Mouse (Mus musculus): ENCODE results near the gene Gm9913. TPM values are rescaled to one million over a fixed set of nuclear protein-coding genes. Genes with fewer than 3 reads are reported as not detected.

Gm9913 gene
- total RNA-seq, 2 experiments from 2014 or later, result 0.08 TPM; not detected in 1

- intact Hi-C loops (cut with DNase I), result no loop called here
- no peak for TF ChIP-seq CTCF (IDR thresholded peaks at IDR 0.05)
- Histone ChIP-seq H3K4me3 (peak overlapping the region; percentile 78), H3K27ac (peak overlapping the region; percentile 90)
- DNase-seq, result no peak
These were observed 942 bp downstream of the Gm9913 start for GRCm38 (mm10) chr2:125505746-125506315.

GRCm38 (mm10) chr2:125506316-125507054 is 1.6 kb downstream of the Gm9913 start:
- no peak for TF ChIP-seq CTCF (IDR thresholded peaks at IDR 0.05)
- Histone ChIP-seq H3K4me3 (peak overlapping the region; percentile 78), H3K27ac (peak overlapping the region; percentile 90)
- intact Hi-C loops (cut with DNase I), result no loop called here
- peak; percentile 86 for DNase-seq

- Histone ChIP-seq H3K27ac (peak within 1 kb of the TSS; percentile 90), H3K4me3 (peak within 1 kb of the TSS; percentile 78)
- no peak for TF ChIP-seq CTCF (IDR thresholded peaks at IDR 0.05)
- no peak for DNase-seq
- intact Hi-C loops (cut with DNase I), result no loop called here
These were observed 3.0 kb downstream of the Gm9913 start, which contains the start of gene Fbn1 for GRCm38 (mm10) chr2:125507893-125508292. Fbn1 (minus strand) TSS chr2:125507993.

DNA sequence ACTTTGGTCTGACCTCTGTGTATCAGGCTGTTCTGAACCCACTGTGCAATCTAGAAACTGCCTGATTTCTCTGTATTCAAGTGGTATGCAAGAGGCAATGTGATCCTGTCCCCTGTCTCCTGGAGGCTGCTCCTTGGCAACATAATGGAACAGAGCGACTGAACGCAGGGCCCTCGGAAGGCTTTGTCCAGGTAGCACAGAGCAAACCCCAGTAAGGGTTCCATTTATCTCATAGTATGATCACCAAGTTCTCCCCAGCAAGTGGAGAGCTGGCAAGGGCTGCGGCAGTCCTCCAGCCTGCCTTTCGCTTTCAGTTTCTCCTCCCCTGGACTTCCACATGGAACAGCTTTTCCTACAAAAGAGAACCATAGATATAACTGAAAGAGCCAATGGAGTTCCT is 3.5 kb downstream of the Gm9913 start:
- Histone ChIP-seq H3K4me3 (no peak overlapping the region), H3K27ac (0 out of 2 replicates have a peak overlapping the region, but pooled peaks have one; percentile 28)
- intact Hi-C loops (cut with DNase I), result no loop called here
- TF ChIP-seq CTCF (IDR thresholded peaks at IDR 0.05), result no peak
- DNase-seq, result no peak

DNA sequence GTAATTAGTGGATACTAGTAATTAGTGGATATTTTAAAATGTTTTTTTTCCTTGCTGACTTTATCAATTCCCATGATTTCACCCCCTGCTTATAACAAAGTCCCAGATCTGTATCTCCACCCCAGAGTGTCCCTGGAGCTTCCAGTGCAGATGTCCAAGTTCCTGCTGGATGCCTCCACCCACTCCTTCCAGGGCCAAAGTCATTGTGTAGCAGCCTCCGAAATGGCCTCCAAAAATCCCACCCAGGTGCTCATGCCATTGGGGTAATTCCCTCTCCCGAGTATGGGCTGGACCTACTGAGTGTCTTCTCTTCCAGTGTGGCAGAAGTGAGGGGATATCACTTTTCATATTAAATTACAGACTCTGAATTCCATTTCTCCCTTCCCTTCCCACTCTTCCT is 5.9 kb downstream of the Gm9913 start:
- peak; percentile 67 for DNase-seq
- peak overlapping the region; percentile 59 for H3K27ac ChIP-seq
- no peak for TF ChIP-seq CTCF (IDR thresholded peaks at IDR 0.05)
- intact Hi-C loops (cut with DNase I), result loop anchor here (5.0 kb wide), 1 partner anchor 53 kb away; no protein-coding TSS in a partner anchor
- H3K4me3 ChIP-seq, result no peak overlapping the region

- Histone ChIP-seq H3K4me3 (no peak overlapping the region), H3K27ac (no peak overlapping the region)
- DNase-seq, result no peak
- intact Hi-C loops (cut with DNase I), result loop anchor here (5.0 kb wide), 1 partner anchor 55 kb away; no protein-coding TSS in a partner anchor
- no peak for TF ChIP-seq CTCF (IDR thresholded peaks at IDR 0.05)
These were observed 7.0 kb downstream of the Gm9913 start for GRCm38 (mm10) chr2:125511898-125512297.

GRCm38 (mm10) chr2:125512544-125512943 is 7.7 kb downstream of the Gm9913 start:
- TF ChIP-seq CTCF (IDR thresholded peaks at IDR 0.05), result no peak
- Histone ChIP-seq H3K4me3 (no peak overlapping the region), H3K27ac (no peak overlapping the region)
- intact Hi-C loops (cut with DNase I), result loop anchor here (5.0 kb wide), 1 partner anchor 55 kb away; no protein-coding TSS in a partner anchor
- no peak for DNase-seq

DNA sequence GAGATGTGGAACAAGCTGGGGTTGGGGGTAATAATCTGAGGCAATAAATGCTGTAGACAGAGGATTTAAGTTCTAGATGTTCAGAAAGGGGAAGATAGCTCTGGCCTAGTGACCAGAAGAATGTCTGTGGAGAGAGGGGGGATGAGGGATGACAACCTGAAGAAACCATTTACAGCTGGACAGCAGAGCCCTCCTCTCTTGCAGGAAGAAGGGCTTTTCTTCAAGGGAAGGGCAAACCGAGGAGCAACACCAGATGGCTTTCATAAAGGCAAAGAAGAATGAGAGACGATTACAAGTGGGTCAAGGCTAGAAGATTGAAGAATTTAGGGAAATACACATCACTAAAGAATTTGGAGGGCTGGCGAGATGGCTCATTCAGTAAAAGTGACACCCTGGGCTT is 9.5 kb downstream of the Gm9913 start:
- intact Hi-C loops (cut with DNase I), result loop anchor here (5.0 kb wide), 1 partner anchor 57 kb away; no protein-coding TSS in a partner anchor
- TF ChIP-seq CTCF (IDR thresholded peaks at IDR 0.05), result no peak
- Histone ChIP-seq H3K27ac (no peak overlapping the region), H3K4me3 (no peak overlapping the region)
- DNase-seq, result no peak

DNA sequence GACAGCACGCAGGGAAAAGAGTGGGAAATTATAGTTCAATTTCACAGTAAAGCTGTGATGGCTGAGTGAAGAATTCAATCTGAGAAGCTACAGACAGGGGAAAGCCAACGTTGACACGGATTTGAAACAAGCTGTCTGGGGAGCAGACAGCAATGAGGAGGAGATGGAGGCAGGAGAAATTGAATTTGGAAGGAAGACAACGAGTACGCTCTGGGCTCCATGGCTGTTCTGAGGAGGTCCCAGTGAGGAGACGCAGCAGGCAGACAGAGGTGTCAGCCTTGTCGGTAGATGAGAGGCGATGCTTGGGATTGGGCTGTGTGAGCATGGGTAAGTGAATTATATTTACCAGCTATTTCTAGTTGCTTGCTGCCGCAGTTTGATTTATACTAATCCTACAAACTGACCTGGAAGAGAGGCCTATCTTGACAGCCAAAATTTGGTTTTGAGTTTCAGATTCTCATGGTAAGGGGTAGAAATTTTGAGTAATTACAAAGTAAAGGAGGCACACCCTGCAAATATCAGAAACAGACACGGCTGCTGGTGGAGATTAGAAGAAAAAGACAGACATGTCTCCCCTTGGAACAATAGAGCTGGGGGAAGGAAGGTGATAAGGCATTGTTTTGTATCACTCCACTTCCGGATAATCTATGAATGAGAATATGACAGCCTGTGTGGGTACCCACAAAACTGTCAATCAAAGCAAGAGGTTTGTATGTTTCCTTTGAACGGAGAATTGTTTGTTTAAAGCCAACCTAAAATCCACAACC is 10.6 kb downstream of the Gm9913 start:
- TF ChIP-seq CTCF (IDR thresholded peaks at IDR 0.05), result no peak

DNA sequence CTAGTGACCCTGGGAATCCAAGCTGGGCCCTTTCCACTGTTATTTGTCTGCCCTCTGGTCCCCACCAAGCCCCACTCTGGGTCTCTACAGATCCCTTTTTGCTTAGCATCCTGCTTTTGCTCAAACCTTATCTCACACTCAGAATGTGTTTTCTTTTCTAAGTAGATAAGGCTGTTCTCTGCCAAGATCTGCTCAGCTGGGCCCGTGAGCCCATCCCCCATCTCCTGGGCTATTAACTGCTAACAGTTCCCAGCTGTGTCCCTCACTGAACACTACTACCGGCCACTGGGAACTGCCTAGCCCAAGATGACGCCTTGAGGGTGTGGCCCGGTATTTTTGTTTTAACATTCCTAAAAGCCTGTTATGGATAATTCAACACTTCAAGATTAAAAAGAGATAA is 11.7 kb downstream of the Gm9913 start:
- Histone ChIP-seq H3K4me3 (no peak overlapping the region), H3K27ac (peak overlapping the region; percentile 59)
- DNase-seq, result peak; percentile 71
- no peak for TF ChIP-seq CTCF (IDR thresholded peaks at IDR 0.05)
- intact Hi-C loops (cut with DNase I), result no loop called here

More for the DNA sequence above, 10.6 kb downstream of the Gm9913 start:
- H3K4me3 ChIP-seq, result no peak overlapping the region
- DNase-seq, result no peak
- intact Hi-C loops (cut with DNase I), result no loop called here
- 0 out of 2 replicates have a peak overlapping the region, but pooled peaks have one; percentile 5 for H3K27ac ChIP-seq

- Histone ChIP-seq H3K4me3 (no peak overlapping the region), H3K27ac (no peak overlapping the region)
- DNase-seq, result no peak
- no peak for TF ChIP-seq CTCF (IDR thresholded peaks at IDR 0.05)
- intact Hi-C loops (cut with DNase I), result no loop called here
These were observed 20.6 kb downstream of the Gm9913 start for GRCm38 (mm10) chr2:125525484-125525883.

GRCm38 (mm10) chr2:125526566-125526965 is 21.7 kb downstream of the Gm9913 start:
- Histone ChIP-seq H3K4me3 (no peak overlapping the region), H3K27ac (no peak overlapping the region)
- DNase-seq, result no peak
- TF ChIP-seq CTCF (IDR thresholded peaks at IDR 0.05), result no peak
- intact Hi-C loops (cut with DNase I), result no loop called here

DNA sequence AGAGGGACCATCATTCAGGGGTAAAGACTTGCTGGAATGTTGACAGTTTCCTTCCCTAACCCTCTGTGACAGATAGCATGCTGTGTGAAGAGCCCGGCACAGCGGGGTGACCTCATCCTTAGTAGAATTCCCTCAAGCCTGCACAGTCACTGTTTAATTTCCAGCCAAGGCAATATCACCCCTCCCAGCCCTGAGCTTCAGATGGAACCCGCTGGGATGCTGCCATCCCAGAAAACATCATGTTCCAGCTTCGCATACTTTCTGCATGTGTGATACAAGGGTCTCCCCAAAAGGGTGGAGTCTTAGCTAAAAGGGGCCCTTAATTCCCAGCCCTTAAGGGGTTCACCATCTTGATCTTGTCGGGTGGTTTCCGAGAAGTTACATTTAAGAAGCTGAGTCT is 25.8 kb downstream of the Gm9913 start:
- DNase-seq, result peak; percentile 71
- no peak overlapping the region for H3K4me3 ChIP-seq
- H3K27ac ChIP-seq, result peak overlapping the region; percentile 40; the same call in 1 of the 2 replicates
- intact Hi-C loops (cut with DNase I), result no loop called here
- TF ChIP-seq CTCF (IDR thresholded peaks at IDR 0.05), result no peak

Data from gastrocnemius, adult 2 months (tissue).